Mouse (Mus musculus): ENCODE measurements around the gene Cep57l1.

The Cep57l1 gene

DNA sequence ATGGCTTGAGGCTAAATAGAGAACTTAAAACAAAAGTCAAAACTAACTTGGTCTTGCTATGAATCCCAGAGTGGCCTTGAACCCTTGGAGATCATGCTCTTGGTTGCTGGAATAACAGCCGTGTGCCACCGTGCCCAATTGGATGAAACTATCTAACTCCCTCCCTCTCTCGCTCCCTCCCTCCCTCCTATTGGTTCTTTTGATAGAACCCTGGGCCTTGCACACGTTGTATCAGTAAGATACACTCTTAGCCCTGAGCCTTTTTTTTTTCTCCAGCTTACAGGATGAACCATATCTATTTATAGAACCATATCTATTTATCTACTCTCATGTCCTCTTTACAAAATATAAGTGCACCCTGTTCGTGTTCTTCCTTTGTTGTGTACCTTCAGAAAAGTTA, 6.8 kb upstream of the Cep57l1 start:
- no peak for DNase-seq (ENCODE audit: inconsistent ontology term)

GRCm38 (mm10) chr10:41814305-41814853, 4.7 kb upstream of the Cep57l1 start:
- no peak for DNase-seq (ENCODE audit: inconsistent ontology term)

GRCm38 (mm10) chr10:41812566-41812965, 2.9 kb upstream of the Cep57l1 start:
- DNase-seq (ENCODE audit: inconsistent ontology term): no peak

GRCm38 (mm10) chr10:41810564-41811455, 1.1 kb upstream of the Cep57l1 start:
- DNase-seq (ENCODE audit: inconsistent ontology term): peak; percentile 50

GRCm38 (mm10) chr10:41809080-41809770, 446 bp downstream of the Cep57l1 start:
- DNase-seq (ENCODE audit: inconsistent ontology term): no peak

- DNase-seq (ENCODE audit: inconsistent ontology term): no peak
These were observed 3.8 kb downstream of the Cep57l1 start for GRCm38 (mm10) chr10:41805729-41806355.

- no peak for DNase-seq (ENCODE audit: inconsistent ontology term)
These were observed 5.0 kb downstream of the Cep57l1 start for GRCm38 (mm10) chr10:41804711-41805110.

DNA sequence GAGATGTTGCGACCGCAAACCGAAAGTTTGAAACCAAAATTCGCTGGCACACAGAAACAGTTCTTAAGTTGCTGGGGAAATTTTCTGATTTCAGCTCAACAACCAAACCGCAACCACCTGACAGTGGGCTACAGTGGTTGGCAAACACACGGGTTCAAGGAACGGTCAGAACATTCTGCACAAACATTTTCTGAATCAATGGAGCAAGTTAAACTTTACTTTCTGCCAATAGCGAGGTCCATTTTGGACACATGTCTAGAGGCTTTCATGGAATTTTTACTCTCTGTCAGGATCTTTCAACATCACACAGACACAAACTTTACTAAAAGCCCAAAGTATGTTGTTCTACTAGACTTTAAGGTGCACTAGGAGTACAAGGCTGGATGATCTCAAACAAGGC, 6.2 kb downstream of the Cep57l1 start:
- no peak for DNase-seq (ENCODE audit: inconsistent ontology term)

DNA sequence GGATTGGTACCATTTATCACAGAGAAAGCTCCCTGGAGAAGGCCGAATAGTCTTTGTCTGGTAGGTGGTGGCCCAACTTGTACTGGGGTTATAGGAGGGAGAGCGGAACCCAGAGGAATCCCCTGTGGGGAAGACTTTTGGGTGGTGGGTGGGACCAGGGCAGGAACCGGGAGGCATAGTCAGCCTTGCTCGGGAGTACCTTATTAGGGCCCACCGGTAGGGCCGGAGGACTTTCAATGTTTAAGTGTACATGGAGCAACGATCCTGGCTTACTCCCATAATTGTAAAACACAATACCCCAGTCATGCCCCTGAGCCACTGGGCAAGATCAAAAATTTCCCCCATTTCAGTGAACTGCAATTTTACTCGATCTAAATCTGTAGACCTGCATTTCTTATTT, 12.4 kb downstream of the Cep57l1 start:
- no peak for DNase-seq (ENCODE audit: inconsistent ontology term)

DNA sequence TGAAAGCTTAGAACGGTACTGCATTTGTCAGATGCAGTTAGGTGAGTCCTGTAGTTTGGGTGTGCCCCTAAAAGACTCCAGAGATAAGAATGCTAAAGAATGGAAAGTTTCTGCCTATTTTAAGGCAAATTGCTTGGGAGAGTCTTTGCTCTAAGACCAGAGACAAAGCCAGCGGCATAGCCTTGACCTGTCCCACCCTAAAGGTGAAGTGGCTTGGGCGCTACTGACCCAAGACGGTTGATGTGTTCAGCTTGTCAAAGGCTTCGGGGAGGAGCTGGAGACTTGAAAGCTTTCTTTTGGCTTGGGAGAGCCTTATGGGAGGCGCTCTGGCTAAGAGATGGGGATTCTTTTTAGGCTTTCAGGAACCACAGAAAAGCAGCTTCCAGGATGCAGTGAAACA, 17.3 kb downstream of the Cep57l1 start:
- no peak for DNase-seq (ENCODE audit: inconsistent ontology term)

DNA sequence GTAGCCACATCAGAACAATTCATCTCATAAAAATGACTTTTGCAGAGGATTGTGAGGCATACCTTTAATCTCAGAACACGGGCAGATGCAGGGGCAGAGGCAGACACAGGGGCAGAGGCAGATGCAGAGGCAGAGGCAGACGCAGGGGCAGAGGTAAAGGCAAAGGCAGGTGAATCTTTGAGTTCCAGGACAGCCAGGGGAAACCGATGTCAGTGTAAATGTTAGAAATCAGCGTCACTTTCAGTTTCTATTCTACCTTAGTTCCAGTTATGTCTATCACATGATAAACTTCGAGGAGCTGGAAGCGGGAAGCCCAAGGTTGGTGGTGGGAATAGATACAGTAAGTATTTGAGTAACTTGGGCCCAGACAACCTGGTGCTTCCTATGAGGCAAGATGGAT, 42.4 kb downstream of the Cep57l1 start:
- no peak for DNase-seq (ENCODE audit: inconsistent ontology term)

GRCm38 (mm10) chr10:41766280-41766679, 43.4 kb downstream of the Cep57l1 start:
- DNase-seq (ENCODE audit: inconsistent ontology term): no peak

DNA sequence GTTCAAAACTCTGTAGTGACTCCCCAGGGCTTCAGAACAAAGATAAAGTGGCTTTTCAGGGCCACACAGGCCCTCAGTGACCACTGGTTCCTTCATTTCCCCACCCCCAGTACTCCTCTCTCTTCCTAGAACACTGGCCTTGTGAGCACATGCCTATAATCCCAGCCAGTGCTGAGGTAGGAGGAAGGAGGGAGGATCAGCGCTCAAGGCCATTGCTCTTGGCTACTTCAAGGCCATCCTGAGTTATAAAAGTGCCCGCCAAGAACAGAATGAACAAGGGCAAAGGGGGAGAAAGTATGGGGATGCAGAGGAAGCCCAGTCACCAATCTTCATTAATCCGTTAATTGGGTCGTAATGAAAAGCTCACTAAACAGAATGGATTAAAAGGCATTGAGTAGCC, 44.1 kb downstream of the Cep57l1 start:
- DNase-seq (ENCODE audit: inconsistent ontology term): no peak

DNA sequence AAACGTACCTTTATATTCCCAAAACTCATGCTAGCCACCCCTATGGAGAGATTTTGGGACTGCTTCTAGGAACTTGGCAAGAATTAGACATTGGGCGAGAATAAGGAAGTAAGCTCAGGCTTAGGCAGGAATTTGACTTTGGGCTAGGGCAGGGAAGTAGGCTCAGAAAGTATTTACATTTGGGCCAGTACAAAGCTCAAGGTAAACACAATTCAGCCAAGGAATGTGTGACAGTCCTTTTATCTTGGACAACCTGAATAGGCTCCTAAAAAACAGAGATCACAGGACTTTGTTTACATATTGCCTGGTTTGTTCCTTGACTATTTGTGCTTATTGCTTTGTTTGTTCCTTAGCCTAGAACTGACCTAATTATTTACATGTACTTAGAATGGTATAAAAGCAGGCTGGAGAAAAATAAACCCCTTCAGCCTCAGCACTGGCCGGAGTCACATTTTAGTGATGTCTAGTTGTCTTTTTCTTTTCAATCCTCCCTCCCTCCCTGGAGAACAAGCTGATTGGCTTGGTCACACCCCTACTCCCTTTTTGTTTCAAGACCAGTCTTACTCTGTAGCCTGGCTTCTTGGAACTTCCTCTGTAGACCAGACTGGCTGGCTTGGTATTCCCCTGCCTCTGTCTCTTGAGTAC, 45.8 kb downstream of the Cep57l1 start:
- no peak for DNase-seq (ENCODE audit: inconsistent ontology term)

- no peak for DNase-seq (ENCODE audit: inconsistent ontology term)
These were observed 48.8 kb downstream of the Cep57l1 start for GRCm38 (mm10) chr10:41760866-41761265.

GRCm38 (mm10) chr10:41758041-41758440, 51.6 kb downstream of the Cep57l1 start:
- no peak for DNase-seq (ENCODE audit: inconsistent ontology term)

DNA sequence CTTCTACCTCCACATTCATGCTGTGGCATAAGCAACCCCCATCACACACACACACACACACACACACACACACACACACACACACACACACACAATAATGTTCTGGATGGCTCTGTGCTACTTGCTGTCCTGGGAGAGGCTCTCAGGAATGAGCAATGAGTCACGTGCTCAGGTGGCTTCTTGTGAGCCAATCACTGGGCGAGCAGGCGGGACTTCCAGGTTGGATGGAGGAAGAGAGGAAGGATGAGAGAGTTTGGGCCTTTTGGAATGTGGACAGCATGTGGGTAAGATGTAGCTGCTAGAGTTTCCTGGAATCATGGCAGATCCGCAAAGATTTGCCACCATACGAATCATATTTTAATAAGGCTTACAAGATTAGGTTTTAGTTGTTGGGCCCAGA, 52.4 kb downstream of the Cep57l1 start:
- DNase-seq (ENCODE audit: inconsistent ontology term): no peak

DNA sequence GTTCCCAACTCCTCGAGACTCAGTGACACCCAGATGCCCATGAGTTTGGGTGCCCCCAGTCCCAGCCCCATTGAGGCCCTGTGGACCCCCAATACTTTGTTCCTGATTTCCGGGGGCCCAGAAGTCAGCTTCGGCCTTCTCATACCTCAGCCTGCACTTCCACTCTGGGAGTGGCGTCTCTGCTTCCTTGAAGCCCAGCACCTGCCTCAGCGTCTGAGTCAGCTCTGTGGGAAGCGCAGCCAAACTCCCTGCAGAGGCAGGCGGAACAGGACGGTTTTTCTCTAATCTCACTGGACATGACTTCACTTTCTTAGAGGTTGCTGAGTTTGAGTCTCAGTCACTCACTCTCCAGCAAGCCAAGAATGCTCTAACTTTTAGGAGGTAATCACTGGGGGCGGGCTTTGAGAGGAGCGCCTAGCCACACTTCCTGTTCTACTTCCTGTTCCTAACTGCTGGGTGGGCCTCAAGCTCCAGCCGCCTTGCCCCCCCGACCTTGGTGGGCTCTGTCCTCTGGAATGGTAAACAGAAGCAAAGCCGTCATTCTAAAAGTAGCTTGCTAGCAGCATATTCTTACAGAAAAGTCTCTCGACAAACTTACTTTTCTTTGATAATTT, 57.7 kb downstream of the Cep57l1 start:
- no peak for DNase-seq (ENCODE audit: inconsistent ontology term)

- no peak for DNase-seq (ENCODE audit: inconsistent ontology term)
These were observed 60.4 kb downstream of the Cep57l1 start for GRCm38 (mm10) chr10:41749306-41749705.

- DNase-seq (ENCODE audit: inconsistent ontology term): peak; percentile 26
These were observed 63.1 kb downstream of the Cep57l1 start for GRCm38 (mm10) chr10:41746554-41746953.

GRCm38 (mm10) chr10:41744006-41744405, 65.7 kb downstream of the Cep57l1 start:
- no peak for DNase-seq (ENCODE audit: inconsistent ontology term)
